Mouse (Mus musculus) myocyte (in vitro differentiated cells): ENCODE measurements around the gene Mrpl57.

Experiments
- CEBPB ChIP-seq: IDR thresholded peaks from 2 replicates; pipeline ENCODE4 v1.6.1; 2011; ENCODE audit warnings: mild to moderate bottlenecking, moderate library complexity; ENCODE audit not compliant: poor library complexity, insufficient read depth, severe bottlenecking
- E2F4 ChIP-seq: IDR thresholded peaks from one replicate; pipeline ENCODE4 v1.6.1; 2011; ENCODE audit warnings: mild to moderate bottlenecking, control low read depth, moderate library complexity; ENCODE audit not compliant: insufficient read depth
- MAX ChIP-seq: IDR thresholded peaks from one replicate; pipeline ENCODE4 v1.6.1; 2011; ENCODE audit warnings: low read depth, mild to moderate bottlenecking, control low read depth
- MYOD1 ChIP-seq, 3 experiments: IDR thresholded peaks; one replicate each; pipeline ENCODE4 v1.6.1; 2011; ENCODE audit warnings: control low read depth in 2 of 3, low read depth in 2 of 3, mild to moderate bottlenecking in 2 of 3, moderate library complexity in 1 of 3; ENCODE audit not compliant: insufficient read length in 2 of 3, control insufficient read depth in 1 of 3
- MYOG ChIP-seq, 3 experiments: IDR thresholded peaks; one replicate each; pipeline ENCODE4 v1.6.1; 2011; ENCODE audit warnings: control low read depth in 2 of 3, low read depth in 2 of 3, mild to moderate bottlenecking in 2 of 3; ENCODE audit not compliant: insufficient read length in 2 of 3, control insufficient read depth in 1 of 3, insufficient read depth in 1 of 3
- POLR2A ChIP-seq: IDR thresholded peaks from one replicate; pipeline ENCODE4 v1.6.1; 2011; ENCODE audit warnings: low read depth, mild to moderate bottlenecking, control low read depth, moderate library complexity; ENCODE audit not compliant: insufficient read length
- POLR2AphosphoS2 ChIP-seq: IDR thresholded peaks from one replicate; pipeline ENCODE4 v1.6.1; 2011; ENCODE audit warnings: low read depth, control low read depth; ENCODE audit not compliant: insufficient read length
- REST ChIP-seq: IDR thresholded peaks from one replicate; pipeline ENCODE4 v1.6.1; 2011; ENCODE audit warnings: mild to moderate bottlenecking, control low read depth, moderate library complexity; ENCODE audit not compliant: insufficient read depth, insufficient read length
- SRF ChIP-seq: IDR thresholded peaks from one replicate; pipeline ENCODE4 v1.6.1; 2011; ENCODE audit warnings: low read depth; ENCODE audit not compliant: control insufficient read depth, insufficient read length
- TCF12 ChIP-seq: IDR thresholded peaks from one replicate; pipeline ENCODE4 v1.6.1; 2011; ENCODE audit warnings: mild to moderate bottlenecking, control low read depth; ENCODE audit not compliant: poor library complexity, insufficient read depth, severe bottlenecking
- TCF3 ChIP-seq: IDR thresholded peaks from one replicate; pipeline ENCODE4 v1.6.1; 2011; ENCODE audit warnings: low read depth, control low read depth; ENCODE audit not compliant: insufficient read length
- USF1 ChIP-seq: IDR thresholded peaks from one replicate; pipeline ENCODE4 v1.6.1; 2011; ENCODE audit warnings: low read depth, mild to moderate bottlenecking, control low read depth, moderate library complexity

- TF ChIP-seq POLR2A (peak; percentile 53), MYOG (IDR thresholded peaks at IDR 0.05; ENCODE audit: control insufficient read depth in 1 of 3, insufficient read depth in 1 of 3, insufficient read length in 2 of 3, low read depth in 2 of 3) (no peak), MAX (no peak), E2F4 (no peak), REST (no peak), TCF3 (no peak), USF1 (no peak), POLR2AphosphoS2 (peak; percentile 32), MYOD1 (IDR thresholded peaks at IDR 0.05; ENCODE audit: control insufficient read depth in 1 of 3, insufficient read length in 2 of 3, low read depth in 2 of 3) (peak in 1 of 3 experiments; percentile 12), CEBPB (no peak), TCF12 (no peak), SRF (no peak)
Observed at GRCm38 (mm10) chr14:57797991-57798931, 27.8 kb upstream of the Mrpl57 start, which contains the start of gene Sap18.
